Mouse (Mus musculus): Measurements from ENCODE around the gene Prkcd. TPM values are rescaled to one million over a fixed set of nuclear protein-coding genes. Genes with fewer than 3 reads are reported as not detected.
A peak's percentile ranks its signal among the peaks of the same experiment; 100 is the strongest.

Prkcd gene
- polyA plus RNA-seq, 1 experiment: 47.5 TPM

- TF ChIP-seq CTCF (IDR thresholded peaks at IDR 0.05; ENCODE audit: low read depth, low read length) (no peak), EP300 (IDR thresholded peaks at IDR 0.05; ENCODE audit: insufficient read depth, low read depth, low read length) (no peak), POLR2A (IDR thresholded peaks at IDR 0.05; ENCODE audit: insufficient read depth, low read length) (no peak)
- Histone ChIP-seq H3K27ac (ENCODE audit: insufficient read depth, low read length) (no peak overlapping the region), H3K36me3 (ENCODE audit: control insufficient read depth, insufficient read depth, low read length, poor library complexity, severe bottlenecking) (peaks cover 13% of the 10 kb centered on the region), H3K27me3 (ENCODE audit: control insufficient read depth, insufficient read depth, low read length, poor library complexity, severe bottlenecking) (no peaks in the 10 kb centered on the region), H3K9me3 (replicated peaks; ENCODE audit: control insufficient read depth, insufficient read depth, low read length, poor library complexity, severe bottlenecking) (no peaks in the 10 kb centered on the region), H3K4me3 (ENCODE audit: low read depth, low read length) (no peak overlapping the region), H3K4me1 (ENCODE audit: control insufficient read depth, insufficient read depth, low read length) (no peaks in the 10 kb centered on the region), H3K9ac (ENCODE audit: low read depth, poor library complexity, severe bottlenecking) (no peak overlapping the region)
These were observed 40.6 kb upstream of the Prkcd start for GRCm38 (mm10) chr14:30666604-30667003.

- Histone ChIP-seq H3K27ac (ENCODE audit: insufficient read depth, low read length) (no peak overlapping the region), H3K36me3 (ENCODE audit: control insufficient read depth, insufficient read depth, low read length, poor library complexity, severe bottlenecking) (peaks cover 16% of the 10 kb centered on the region)
- no peak for TF ChIP-seq CTCF (IDR thresholded peaks at IDR 0.05; ENCODE audit: low read depth, low read length)
- no peak for TF ChIP-seq EP300 (IDR thresholded peaks at IDR 0.05; ENCODE audit: insufficient read depth, low read depth, low read length)
- no peak for TF ChIP-seq POLR2A (IDR thresholded peaks at IDR 0.05; ENCODE audit: insufficient read depth, low read length)
These were observed 40.1 kb upstream of the Prkcd start for GRCm38 (mm10) chr14:30666061-30666460.

DNA sequence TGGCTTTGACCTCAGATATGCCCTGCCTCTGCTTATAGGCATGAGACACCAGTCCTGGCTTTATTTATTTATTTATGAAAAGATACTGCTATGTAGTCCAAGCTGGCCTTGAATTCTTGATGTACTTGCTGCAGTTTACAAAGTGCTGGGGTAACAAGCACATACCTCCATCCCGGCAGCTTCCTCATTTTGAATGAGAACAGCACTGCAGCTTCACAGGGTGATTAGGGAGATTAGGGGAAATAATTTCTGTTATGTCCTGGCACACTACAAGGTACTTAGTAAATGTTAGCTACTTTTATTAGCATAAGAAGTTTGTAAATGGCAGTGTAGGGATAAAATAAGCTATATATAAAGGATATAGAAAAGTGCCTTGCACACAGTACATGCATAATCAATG lies 29.5 kb upstream of the Prkcd start:
- Histone ChIP-seq H3K4me1 (ENCODE audit: control insufficient read depth, insufficient read depth, low read length) (no peaks in the 10 kb centered on the region), H3K27ac (ENCODE audit: insufficient read depth, low read length) (no peak overlapping the region), H3K9me3 (replicated peaks; ENCODE audit: control insufficient read depth, insufficient read depth, low read length, poor library complexity, severe bottlenecking) (no peaks in the 10 kb centered on the region), H3K4me3 (ENCODE audit: low read depth, low read length) (no peak overlapping the region), H3K36me3 (ENCODE audit: control insufficient read depth, insufficient read depth, low read length, poor library complexity, severe bottlenecking) (peaks cover 5% of the 10 kb centered on the region; the same call in 1 of the 2 replicates), H3K27me3 (ENCODE audit: control insufficient read depth, insufficient read depth, low read length, poor library complexity, severe bottlenecking) (no peaks in the 10 kb centered on the region), H3K9ac (ENCODE audit: low read depth, poor library complexity, severe bottlenecking) (no peak overlapping the region)
- TF ChIP-seq CTCF (IDR thresholded peaks at IDR 0.05; ENCODE audit: low read depth, low read length): no peak
- no peak for TF ChIP-seq POLR2A (IDR thresholded peaks at IDR 0.05; ENCODE audit: insufficient read depth, low read length)
- no peak for TF ChIP-seq EP300 (IDR thresholded peaks at IDR 0.05; ENCODE audit: insufficient read depth, low read depth, low read length)

More at GRCm38 (mm10) chr14:30666061-30666460, 40.1 kb upstream of the Prkcd start:
- H3K4me3 ChIP-seq (ENCODE audit: low read depth, low read length): no peak overlapping the region
- H3K9ac ChIP-seq (ENCODE audit: low read depth, poor library complexity, severe bottlenecking): no peak overlapping the region
- no peaks in the 10 kb centered on the region for H3K9me3 ChIP-seq (replicated peaks; ENCODE audit: control insufficient read depth, insufficient read depth, low read length, poor library complexity, severe bottlenecking)
- no peaks in the 10 kb centered on the region for H3K27me3 ChIP-seq (ENCODE audit: control insufficient read depth, insufficient read depth, low read length, poor library complexity, severe bottlenecking)
- no peaks in the 10 kb centered on the region for H3K4me1 ChIP-seq (ENCODE audit: control insufficient read depth, insufficient read depth, low read length)

DNA sequence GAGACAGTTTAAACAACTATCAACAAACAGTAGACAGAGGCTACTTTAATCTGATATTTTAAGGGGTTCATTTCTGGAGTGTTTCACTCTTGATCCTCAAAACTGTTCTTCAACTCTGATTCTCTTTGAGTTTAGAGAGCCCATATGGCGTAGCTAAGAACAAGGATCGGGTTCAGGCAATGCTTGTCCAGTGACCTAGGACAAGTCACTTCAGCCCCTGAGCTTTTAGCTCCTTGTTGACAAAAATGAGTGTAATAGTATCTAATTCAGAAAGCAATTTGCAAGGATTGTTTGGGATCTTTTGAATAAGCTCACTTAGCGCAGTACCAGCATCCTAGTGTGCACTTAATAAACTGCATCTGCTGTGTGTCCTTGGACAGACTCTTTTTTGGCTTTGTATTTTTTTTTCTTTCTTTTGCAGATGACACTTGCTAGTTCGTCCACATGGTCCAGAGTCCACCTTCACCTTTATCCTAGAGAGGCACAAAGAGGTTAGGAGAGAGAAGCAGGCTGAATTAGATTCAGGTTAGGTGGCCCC lies 28.8 kb upstream of the Prkcd start:
- peak overlapping the region; percentile 88 for H3K4me3 ChIP-seq (ENCODE audit: low read depth, low read length)
- H3K4me1 ChIP-seq (ENCODE audit: control insufficient read depth, insufficient read depth, low read length): no peaks in the 10 kb centered on the region
- peak overlapping the region; percentile 94 for H3K9ac ChIP-seq (ENCODE audit: low read depth, poor library complexity, severe bottlenecking)
- H3K27me3 ChIP-seq (ENCODE audit: control insufficient read depth, insufficient read depth, low read length, poor library complexity, severe bottlenecking): no peaks in the 10 kb centered on the region
- no peak for TF ChIP-seq CTCF (IDR thresholded peaks at IDR 0.05; ENCODE audit: low read depth, low read length)
- TF ChIP-seq EP300 (IDR thresholded peaks at IDR 0.05; ENCODE audit: insufficient read depth, low read depth, low read length): no peak
- TF ChIP-seq POLR2A (IDR thresholded peaks at IDR 0.05; ENCODE audit: insufficient read depth, low read length): no peak
- no peaks in the 10 kb centered on the region for H3K9me3 ChIP-seq (replicated peaks; ENCODE audit: control insufficient read depth, insufficient read depth, low read length, poor library complexity, severe bottlenecking)
- no peak overlapping the region for H3K27ac ChIP-seq (ENCODE audit: insufficient read depth, low read length)
- H3K36me3 ChIP-seq (ENCODE audit: control insufficient read depth, insufficient read depth, low read length, poor library complexity, severe bottlenecking): peaks cover 5% of the 10 kb centered on the region; the same call in 1 of the 2 replicates

DNA sequence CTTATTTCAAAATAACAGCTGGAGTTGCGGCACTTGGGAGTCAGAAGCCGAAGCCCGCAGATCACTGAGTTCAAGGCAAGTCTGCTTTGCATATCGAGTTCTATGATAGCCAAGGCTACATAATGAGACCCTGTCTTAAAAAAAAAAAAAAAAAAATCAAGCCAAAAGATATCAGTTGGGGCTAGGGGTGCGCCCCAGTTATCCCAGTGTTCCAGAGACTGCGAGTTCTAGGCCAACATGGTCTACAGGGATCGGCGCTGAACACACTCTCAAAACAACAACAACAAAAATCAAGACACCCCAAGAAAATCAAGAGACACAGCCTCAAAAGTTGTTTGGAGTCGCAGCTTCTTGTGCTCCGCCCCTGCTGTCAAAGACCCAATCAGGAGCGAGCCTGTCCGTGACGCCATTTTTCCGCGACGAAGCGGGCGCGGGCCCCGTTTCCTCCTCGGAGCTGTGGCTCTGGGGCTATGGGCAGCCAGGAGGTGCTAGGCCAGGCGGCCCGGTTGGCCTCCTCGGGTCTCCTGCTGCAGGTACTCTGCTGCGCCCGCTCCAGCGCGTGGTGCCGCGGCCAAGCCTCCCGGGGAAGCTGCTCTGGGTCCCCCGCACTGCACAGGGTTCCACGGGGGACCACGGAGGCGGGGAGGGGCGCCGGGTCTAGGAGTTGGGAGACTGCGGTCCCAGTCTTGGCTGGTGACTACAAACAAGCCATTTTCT lies 28.1 kb upstream of the Prkcd start, which contains the start of gene Rft1:
Gene Rft1 (plus strand): TSS at position 418 of the 717 bp plus-strand sequence.
- H3K27me3 ChIP-seq (ENCODE audit: control insufficient read depth, insufficient read depth, low read length, poor library complexity, severe bottlenecking): no peaks in the 10 kb centered on the region
- H3K27ac ChIP-seq (ENCODE audit: insufficient read depth, low read length): no peak within 1 kb of the TSS
- H3K36me3 ChIP-seq (ENCODE audit: control insufficient read depth, insufficient read depth, low read length, poor library complexity, severe bottlenecking): peaks cover 5% of the 10 kb centered on the region; the same call in 1 of the 2 replicates
- TF ChIP-seq POLR2A (IDR thresholded peaks at IDR 0.05; ENCODE audit: insufficient read depth, low read length): peak; percentile 67
- TF ChIP-seq CTCF (IDR thresholded peaks at IDR 0.05; ENCODE audit: low read depth, low read length): no peak
- peak within 1 kb of the TSS; percentile 88 for H3K4me3 ChIP-seq (ENCODE audit: low read depth, low read length)
- H3K9ac ChIP-seq (ENCODE audit: low read depth, poor library complexity, severe bottlenecking): peak within 1 kb of the TSS; percentile 94
- no peaks in the 10 kb centered on the region for H3K4me1 ChIP-seq (ENCODE audit: control insufficient read depth, insufficient read depth, low read length)
- H3K9me3 ChIP-seq (replicated peaks; ENCODE audit: control insufficient read depth, insufficient read depth, low read length, poor library complexity, severe bottlenecking): no peaks in the 10 kb centered on the region

DNA sequence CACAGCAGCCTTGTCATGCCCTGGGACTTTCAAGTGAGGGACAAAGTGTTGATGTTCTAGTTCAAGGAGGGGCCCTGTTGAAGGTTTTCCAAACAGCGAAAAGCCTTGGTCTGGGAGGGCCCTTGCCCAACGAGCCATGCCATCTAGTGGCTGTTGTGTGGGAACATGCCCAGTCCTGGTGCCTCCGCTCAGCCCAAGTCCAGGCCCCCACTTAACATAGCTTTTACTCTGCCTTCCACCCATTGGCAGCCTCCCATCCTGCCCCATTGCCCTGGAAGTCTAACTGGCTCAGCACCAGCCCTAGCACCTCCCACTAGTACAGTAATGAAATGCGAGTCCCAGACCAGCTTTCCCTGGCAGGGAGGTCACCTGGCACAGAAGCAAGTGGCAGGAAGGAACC lies 25.0 kb upstream of the Prkcd start:
- H3K36me3 ChIP-seq (ENCODE audit: control insufficient read depth, insufficient read depth, low read length, poor library complexity, severe bottlenecking): no peaks in the 10 kb centered on the region
- no peak for TF ChIP-seq POLR2A (IDR thresholded peaks at IDR 0.05; ENCODE audit: insufficient read depth, low read length)
- peak; percentile 13 for TF ChIP-seq CTCF (IDR thresholded peaks at IDR 0.05; ENCODE audit: low read depth, low read length)
- no peaks in the 10 kb centered on the region for H3K27me3 ChIP-seq (ENCODE audit: control insufficient read depth, insufficient read depth, low read length, poor library complexity, severe bottlenecking)
- H3K9ac ChIP-seq (ENCODE audit: low read depth, poor library complexity, severe bottlenecking): no peak overlapping the region
- H3K9me3 ChIP-seq (replicated peaks; ENCODE audit: control insufficient read depth, insufficient read depth, low read length, poor library complexity, severe bottlenecking): no peaks in the 10 kb centered on the region
- no peak overlapping the region for H3K27ac ChIP-seq (ENCODE audit: insufficient read depth, low read length)
- H3K4me1 ChIP-seq (ENCODE audit: control insufficient read depth, insufficient read depth, low read length): no peaks in the 10 kb centered on the region
- H3K4me3 ChIP-seq (ENCODE audit: low read depth, low read length): no peak overlapping the region
